Mouse (Mus musculus) embryonic facial prominence, embryonic 11.5 days (tissue): Measurements from ENCODE around the gene Wdr45. TPM values are rescaled to one million over a fixed set of nuclear protein-coding genes. Genes with fewer than 3 reads are reported as not detected.
"Not testable (repeated sequence)": the region's sequence is repeated elsewhere in the genome, so short reads cannot be mapped to it uniquely, and the experiment has no call there.

Source experiments
- ATAC-seq: fragments of 200-750 bp; cut with Nextera tagmentation; replicated peaks from 2 replicates; pipeline ENCODE4 v1.8.0; 2017; ENCODE audit warnings: low read depth; ENCODE audit not compliant: insufficient number of reproducible peaks, low FRiP score, low TSS enrichment
- DNase-seq: peaks from one replicate; pipeline ENCODE4 v3.0.0-alpha.2; 2015; ENCODE audit warnings: low spot score
- H3K27ac ChIP-seq: fragments of 300-500 bp; sonication (generic); replicated peaks from 2 replicates; pipeline ENCODE4 v1.5.1; 2014; ENCODE audit warnings: mild to moderate bottlenecking, low read depth, low read length, control low read depth
- H3K27me3 ChIP-seq: fragments of 300-500 bp; sonication (generic); 2 replicates; pipeline ENCODE4 v1.6.1; 2014; ENCODE audit warnings: mild to moderate bottlenecking, low read length, moderate library complexity, mixed read lengths; ENCODE audit not compliant: control insufficient read depth, insufficient read depth
- H3K36me3 ChIP-seq: fragments of 300-500 bp; sonication (generic); replicated peaks from 2 replicates; pipeline ENCODE4 v1.6.1; 2014; ENCODE audit warnings: low read depth, mild to moderate bottlenecking, low read length, moderate library complexity, mixed read lengths; ENCODE audit not compliant: control insufficient read depth, insufficient read depth
- H3K4me1 ChIP-seq: fragments of 300-500 bp; sonication (generic); 2 replicates; pipeline ENCODE4 v1.6.1; 2014; ENCODE audit warnings: low read length, mixed read lengths; ENCODE audit not compliant: control insufficient read depth, insufficient read depth
- H3K4me2 ChIP-seq: fragments of 300-500 bp; sonication (generic); 2 replicates; pipeline ENCODE4 v1.6.1; 2014; ENCODE audit warnings: low read depth, mild to moderate bottlenecking, control low read depth, low read length, moderate library complexity
- H3K4me3 ChIP-seq: fragments of 300-500 bp; sonication (generic); 2 replicates; pipeline ENCODE4 v1.5.1; 2014; ENCODE audit warnings: low read depth, low read length, control low read depth
- H3K9ac ChIP-seq: fragments of 300-500 bp; sonication (generic); replicated peaks from 2 replicates; pipeline ENCODE4 v1.6.1; 2014; ENCODE audit warnings: mild to moderate bottlenecking, control low read depth, low read length
- H3K9me3 ChIP-seq: fragments of 300-500 bp; sonication (generic); replicated peaks from 2 replicates; pipeline ENCODE4 v1.6.1; 2016; ENCODE audit warnings: mild to moderate bottlenecking, low read length, inconsistent platforms, mixed read lengths; ENCODE audit not compliant: control insufficient read depth
- WGBS: fragments of 180-500 bp; shearing (Covaris S2); extraction: QIAGEN DNeasy Blood & Tissue Kit; methylation state at CpG from one replicate; pipeline ENCODE4 v1.1.7; 2014; 5-methylcytosine and 5-hydroxymethylcytosine counted together
- polyA plus RNA-seq: library from polyadenylated mRNA; unstranded; fragments of >200 nt; fragmentation: Nextera tagmentation; extraction: Ambion mirVana; gene quantifications from 2 replicates; pipeline ENCODE4 v1.2.1, GENCODE M21; 2014

Gene Wdr45
- polyA plus RNA-seq: 17.3 and 22.6 TPM in 2 replicates

DNA sequence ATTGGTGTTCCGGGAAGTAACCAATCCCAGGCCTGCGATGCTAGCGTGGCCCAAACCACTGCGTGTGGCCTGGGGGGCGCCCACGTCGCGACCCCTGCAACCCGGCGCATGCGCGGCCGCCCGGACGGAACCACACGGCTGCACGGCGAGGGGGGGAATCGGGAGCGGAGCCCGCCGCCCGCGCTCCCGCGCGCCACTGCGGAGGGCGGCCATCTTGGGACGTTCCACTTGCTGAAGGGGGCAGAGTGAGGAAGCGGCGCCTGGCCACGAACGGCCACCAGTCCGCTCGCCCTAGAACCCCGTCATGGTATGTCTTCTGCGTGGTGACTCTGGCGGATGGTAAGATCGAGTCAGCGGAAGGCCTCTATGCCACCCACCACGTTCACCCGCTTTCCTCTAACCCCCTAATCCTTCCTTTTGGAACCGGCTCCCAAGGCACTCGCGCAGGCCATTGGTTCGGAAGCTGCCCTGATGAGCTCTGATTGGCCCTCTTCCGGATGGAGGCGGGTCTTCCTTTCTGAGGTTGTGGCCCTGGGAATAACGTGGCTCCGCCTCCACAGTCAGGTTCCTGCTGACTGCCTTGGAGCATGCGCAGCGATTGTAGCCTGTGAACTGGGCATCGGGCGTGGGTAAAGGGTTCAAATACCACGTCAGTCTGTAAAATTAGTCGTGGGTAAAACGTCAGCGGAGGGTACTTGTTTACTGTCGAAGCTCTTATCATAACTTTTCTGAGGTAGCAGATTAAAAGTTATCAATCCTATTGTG, at the start of gene Wdr45:
Gene Wdr45 (plus strand): TSS at position 199 of the 765 bp plus-strand sequence.
- H3K4me3 ChIP-seq: peak within 1 kb of the TSS; percentile 23
- H3K36me3 ChIP-seq, H3K9me3 ChIP-seq, H3K9ac ChIP-seq, H3K4me1 ChIP-seq, H3K27me3 ChIP-seq, H3K27ac ChIP-seq: not testable (repeated sequence)
- H3K4me2 ChIP-seq: peak within 1 kb of the TSS; percentile 39
- DNase-seq: peak; percentile 91
- peak; percentile 95 for ATAC-seq
- WGBS: 16% methylated on average over 36 of the region's 60 CpGs

DNA sequence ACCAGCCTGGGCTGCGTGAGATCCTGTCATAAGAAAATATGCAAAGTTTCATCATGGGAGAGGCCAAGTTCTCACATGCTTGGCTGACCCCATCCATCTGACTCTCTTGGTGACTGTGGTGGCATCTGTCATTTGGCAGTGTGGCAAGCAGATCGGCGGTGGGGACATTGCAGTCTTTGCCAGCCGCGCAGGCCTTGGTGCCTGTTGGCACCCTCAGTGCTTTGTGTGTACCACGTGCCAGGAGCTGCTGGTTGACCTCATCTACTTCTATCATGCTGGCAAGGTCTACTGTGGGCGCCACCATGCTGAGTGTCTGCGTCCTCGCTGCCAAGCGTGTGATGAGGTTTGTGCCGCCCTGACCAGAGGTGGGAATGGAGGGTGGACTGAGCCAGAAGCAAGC, 49.3 kb upstream of the Wdr45 start:
- H3K4me2 ChIP-seq: no peak overlapping the region
- no peak overlapping the region for H3K27ac ChIP-seq
- no peaks in the 10 kb centered on the region for H3K4me1 ChIP-seq
- H3K27me3 ChIP-seq: no peaks in the 10 kb centered on the region
- no peaks in the 10 kb centered on the region for H3K9me3 ChIP-seq
- H3K36me3 ChIP-seq: no peaks in the 10 kb centered on the region
- WGBS: 90% methylated on average over 11 of the region's 11 CpGs
- DNase-seq: no peak
- no peak for ATAC-seq
- no peak overlapping the region for H3K4me3 ChIP-seq
- no peak overlapping the region for H3K9ac ChIP-seq

GRCm38 (mm10) chrX:7665739-7666502, 48.2 kb upstream of the Wdr45 start:
- no peak overlapping the region for H3K9ac ChIP-seq
- H3K4me3 ChIP-seq: no peak overlapping the region
- H3K4me2 ChIP-seq: no peak overlapping the region
- H3K4me1 ChIP-seq: no peaks in the 10 kb centered on the region
- H3K27me3 ChIP-seq: no peaks in the 10 kb centered on the region
- ATAC-seq (no peak), DNase-seq (no peak)
- H3K27ac ChIP-seq: no peak overlapping the region
- 77% methylated on average over 21 of the region's 21 CpGs for WGBS
- no peaks in the 10 kb centered on the region for H3K36me3 ChIP-seq
- no peaks in the 10 kb centered on the region for H3K9me3 ChIP-seq

DNA sequence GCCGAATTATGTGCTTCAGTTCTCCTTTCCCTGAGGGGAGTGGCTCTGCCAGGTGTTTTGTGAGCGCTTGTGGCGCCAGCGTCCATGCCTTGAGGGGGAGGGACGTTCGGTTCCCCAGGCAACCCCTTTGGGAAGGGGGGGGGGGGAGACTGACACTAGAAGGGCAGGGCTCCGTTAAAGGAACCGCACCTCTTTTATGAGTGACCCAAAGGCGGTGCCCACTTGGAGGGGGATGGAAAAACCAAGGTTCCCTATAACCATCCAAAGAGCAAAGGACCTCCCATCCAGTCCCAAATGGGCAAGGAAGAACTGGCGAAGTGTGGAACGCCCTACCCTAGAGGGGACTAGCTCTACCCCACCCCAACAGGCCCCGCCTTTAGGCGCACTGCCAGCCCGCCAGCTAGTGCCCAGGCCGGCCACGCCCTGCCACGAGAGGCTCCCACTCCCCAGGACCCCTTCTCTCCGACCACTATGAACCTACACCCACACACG, 43.7 kb upstream of the Wdr45 start:
- DNase-seq (peak; percentile 47), ATAC-seq (peak; percentile 46; the same call in 1 of the 2 replicates)
- H3K27me3 ChIP-seq: no peaks in the 10 kb centered on the region
- 15% methylated on average over 17 of the region's 19 CpGs for WGBS
- H3K4me2 ChIP-seq: peak overlapping the region; percentile 56
- peak overlapping the region; percentile 37 for H3K4me3 ChIP-seq
- peak overlapping the region; percentile 41; the same call in 1 of the 2 replicates for H3K9ac ChIP-seq
- H3K36me3 ChIP-seq: no peaks in the 10 kb centered on the region
- no peak overlapping the region for H3K27ac ChIP-seq
- H3K4me1 ChIP-seq: no peaks in the 10 kb centered on the region
- H3K9me3 ChIP-seq: no peaks in the 10 kb centered on the region

DNA sequence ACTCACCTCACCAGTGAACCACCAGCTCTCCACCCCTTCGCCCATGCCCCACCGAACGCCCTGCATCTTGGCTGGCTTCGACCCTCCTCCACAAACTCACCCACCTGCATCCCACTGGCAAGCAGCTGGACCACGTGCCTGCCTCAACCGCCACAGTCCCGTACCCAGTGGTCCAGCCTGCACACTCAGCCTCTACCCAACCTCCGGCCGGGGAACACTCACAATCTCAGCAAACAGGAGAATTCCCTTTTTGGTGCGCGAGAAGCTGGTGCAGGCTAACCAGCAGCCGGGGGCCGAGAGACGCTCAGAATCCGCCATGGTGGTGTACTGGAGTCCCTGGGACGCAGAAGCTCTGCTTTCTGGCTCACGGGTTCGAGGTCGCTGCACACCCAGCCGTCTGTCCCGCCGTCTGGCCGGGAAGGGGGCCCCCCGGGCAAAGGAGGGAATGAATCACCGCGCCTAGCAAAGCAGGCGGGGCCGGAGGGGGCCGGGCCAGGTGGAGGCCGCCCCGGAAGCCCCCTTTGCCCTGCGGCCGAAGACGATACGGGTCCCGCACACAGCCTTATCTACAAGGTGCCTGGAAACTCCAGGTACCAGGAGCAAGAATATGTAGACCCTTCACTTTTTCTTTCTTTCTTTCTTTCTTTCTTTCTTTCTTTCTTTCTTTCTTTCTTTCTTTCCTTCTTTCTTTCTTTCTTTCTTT, 43.1 kb upstream of the Wdr45 start, which contains the start of gene Plp2:
Gene Plp2 (minus strand): TSS at position 470 of the 703 bp plus-strand sequence.
- H3K27me3 ChIP-seq: no peaks in the 10 kb centered on the region
- H3K4me1 ChIP-seq: no peaks in the 10 kb centered on the region
- peak within 1 kb of the TSS; percentile 56 for H3K4me2 ChIP-seq
- WGBS: 15% methylated on average over 35 of the region's 36 CpGs
- no peaks in the 10 kb centered on the region for H3K36me3 ChIP-seq
- peak within 1 kb of the TSS; percentile 41 for H3K9ac ChIP-seq
- ATAC-seq (peak; percentile 49; the same call in 1 of the 2 replicates), DNase-seq (no peak)
- peak within 1 kb of the TSS; percentile 37 for H3K4me3 ChIP-seq
- no peak within 1 kb of the TSS for H3K27ac ChIP-seq
- no peaks in the 10 kb centered on the region for H3K9me3 ChIP-seq

- H3K27ac ChIP-seq: no peak overlapping the region
- H3K4me3 ChIP-seq: no peak overlapping the region
- H3K4me1 ChIP-seq: no peaks in the 10 kb centered on the region
- H3K9ac ChIP-seq: no peak overlapping the region
- no peaks in the 10 kb centered on the region for H3K36me3 ChIP-seq
- H3K9me3 ChIP-seq: no peaks in the 10 kb centered on the region
- H3K27me3 ChIP-seq: no peaks in the 10 kb centered on the region
- DNase-seq: no peak
- 53% methylated on average over 6 of the region's 6 CpGs for WGBS
- ATAC-seq: no peak
- H3K4me2 ChIP-seq: no peak overlapping the region
Measured at GRCm38 (mm10) chrX:7672739-7673138, 41.4 kb upstream of the Wdr45 start.

DNA sequence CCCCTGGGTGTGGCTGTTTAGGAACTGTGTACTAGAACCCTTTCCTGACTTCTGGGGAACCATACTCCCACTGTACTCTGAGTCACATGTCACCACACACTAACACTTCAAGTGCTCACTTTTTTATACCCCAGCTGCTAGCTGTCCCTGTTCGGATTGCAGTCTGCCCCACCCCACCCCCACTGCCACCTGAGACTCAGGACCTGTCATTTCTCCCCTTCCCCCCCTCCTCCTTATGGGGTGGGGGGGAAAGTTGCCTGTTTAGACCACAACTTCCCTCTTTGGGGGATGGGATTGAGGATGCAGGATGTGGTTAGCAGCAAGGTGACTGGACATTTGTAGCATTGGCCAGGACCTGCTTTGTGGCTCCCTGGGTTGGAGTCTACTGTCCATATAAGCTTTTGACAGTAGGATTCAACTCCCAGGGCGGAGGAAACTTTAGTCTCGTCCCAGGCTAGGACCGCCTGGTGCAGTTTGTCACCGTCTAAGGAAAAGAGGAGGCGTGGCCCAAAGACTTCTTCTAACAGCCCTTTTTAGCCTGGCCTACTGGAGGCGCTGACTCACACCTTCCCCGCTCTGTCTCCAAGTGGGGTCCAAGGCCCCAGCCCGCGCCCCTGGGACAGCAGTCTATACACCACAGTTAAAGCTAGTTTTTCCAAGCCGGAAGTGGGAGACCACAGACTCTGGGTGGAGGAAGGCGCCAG, 40.4 kb upstream of the Wdr45 start:
- peak overlapping the region; percentile 4; the same call in 1 of the 2 replicates for H3K4me2 ChIP-seq
- DNase-seq (no peak), ATAC-seq (no peak)
- no peaks in the 10 kb centered on the region for H3K9me3 ChIP-seq
- H3K4me3 ChIP-seq: no peak overlapping the region
- H3K27me3 ChIP-seq: no peaks in the 10 kb centered on the region
- H3K4me1 ChIP-seq: no peaks in the 10 kb centered on the region
- 36% methylated on average over 12 of the region's 12 CpGs for WGBS
- no peaks in the 10 kb centered on the region for H3K36me3 ChIP-seq
- no peak overlapping the region for H3K9ac ChIP-seq
- H3K27ac ChIP-seq: no peak overlapping the region
